Mouse (Mus musculus) ES-Bruce4 (cell line): ENCODE measurements around the gene Lyrm1.

Experiments
- CTCF ChIP-seq: IDR thresholded peaks from one replicate; pipeline ENCODE4 v1.8.1; 2011; ENCODE audit warnings: low read depth, low read length
- EP300 ChIP-seq: IDR thresholded peaks from 2 replicates; pipeline ENCODE4 v1.6.1; 2011; ENCODE audit warnings: low read depth, low read length; ENCODE audit not compliant: insufficient read depth
- POLR2A ChIP-seq: IDR thresholded peaks from one replicate; pipeline ENCODE4 v1.8.1; 2011; ENCODE audit warnings: low read length; ENCODE audit not compliant: insufficient read depth

GRCm38 (mm10) chr7:119860554-119860953 lies 35.1 kb upstream of the Lyrm1 start:
- no peak for TF ChIP-seq POLR2A
- TF ChIP-seq CTCF, result no peak
- 0 out of 2 replicates have a peak, but pooled peaks have one; percentile 12 for TF ChIP-seq EP300
